Mouse (Mus musculus): Measurements from ENCODE around the gene Mettl21c. TPM values are rescaled to one million over a fixed set of nuclear protein-coding genes. Genes with fewer than 3 reads are reported as not detected.

Gene Mettl21c
- 1.2 TPM for polyA plus RNA-seq (2017; shearing (Covaris generic))

GRCm38 (mm10) chr1:44019934-44020333 lies at the start of gene Mettl21c:
TSS of gene Mettl21c (minus strand) at chr1:44020034.

GRCm38 (mm10) chr1:44061836-44062235 lies 42.0 kb upstream of the Mettl21c start, which contains the start of gene Gm8251:
TSS of gene Gm8251 (minus strand) at chr1:44061936.

Other genes with a start within 250 kb of the Mettl21c start
- gene Uxs1, start 192.2 kb downstream of the Mettl21c start, polyA plus RNA-seq (2017; shearing (Covaris generic)): 13.7 TPM
- gene Tpp2, start 86.4 kb downstream of the Mettl21c start, polyA plus RNA-seq (2017; shearing (Covaris generic)): 192 TPM
- gene Gm8251, start 41.9 kb upstream of the Mettl21c start, polyA plus RNA-seq (2017; shearing (Covaris generic)): 0.15 TPM
- gene Tex30, start 82.4 kb upstream of the Mettl21c start, polyA plus RNA-seq (2017; shearing (Covaris generic)): 56.3 TPM
- 17.4 TPM for gene Kdelc1, start 98.8 kb upstream of the Mettl21c start, polyA plus RNA-seq (2017; shearing (Covaris generic))
- 15.0 TPM for gene Bivm, start 98.9 kb upstream of the Mettl21c start, polyA plus RNA-seq (2017; shearing (Covaris generic))
- 29.5 TPM for gene Ercc5, start 127.7 kb upstream of the Mettl21c start, polyA plus RNA-seq (2017; shearing (Covaris generic))
- not detected for gene Mettl21e, start 198.9 kb upstream of the Mettl21c start, polyA plus RNA-seq (2017; shearing (Covaris generic))